Mouse (Mus musculus): ENCODE data around the gene Mapk11.

DNA sequence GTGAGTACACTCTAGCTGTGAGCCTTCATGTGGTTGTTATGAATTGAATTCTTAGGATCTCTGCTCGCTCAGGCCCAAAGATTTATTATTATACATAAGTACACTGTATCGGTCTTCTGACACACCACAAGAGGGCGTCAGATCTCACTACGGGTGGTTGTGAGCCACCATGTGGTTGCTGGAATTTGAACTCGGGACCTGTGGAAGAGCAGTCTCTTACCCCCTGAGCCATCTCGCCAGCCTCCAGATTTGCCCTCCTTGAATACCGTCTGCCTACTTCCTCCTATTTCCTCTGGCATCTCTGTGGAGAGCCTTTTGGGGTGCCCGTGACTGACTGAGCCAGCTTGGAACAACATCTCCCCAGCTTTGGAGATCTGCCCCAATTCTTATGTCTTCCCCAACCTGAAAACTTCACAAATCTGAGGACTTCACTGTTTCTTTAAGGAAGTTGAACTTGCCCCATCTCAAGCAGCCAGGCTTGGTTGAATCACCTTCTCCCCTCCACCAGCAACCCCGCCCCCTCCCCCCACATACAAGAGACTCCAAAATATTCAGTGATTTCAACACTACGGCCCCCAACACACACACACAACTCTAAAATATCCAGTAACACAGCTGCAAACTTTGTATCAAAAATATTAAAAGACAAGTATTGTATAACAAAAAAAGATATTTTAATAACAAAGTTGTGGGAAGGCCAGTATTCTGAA is 32.3 kb upstream of the Mapk11 start:
- TF ChIP-seq SRF (IDR thresholded peaks at IDR 0.05; ENCODE audit: control insufficient read depth, insufficient read length, low read depth) (no peak), POLR2A (IDR thresholded peaks at IDR 0.05; ENCODE audit: insufficient read length, low read depth) (no peak), MYOD1 (IDR thresholded peaks at IDR 0.05; ENCODE audit: control insufficient read depth in 1 of 3, insufficient read length in 2 of 3, low read depth in 2 of 3) (no peak), TCF12 (IDR thresholded peaks at IDR 0.05; ENCODE audit: insufficient read depth, poor library complexity, severe bottlenecking) (no peak), POLR2AphosphoS2 (IDR thresholded peaks at IDR 0.05; ENCODE audit: insufficient read length, low read depth) (no peak), CEBPB (IDR thresholded peaks at IDR 0.05; ENCODE audit: insufficient read depth, poor library complexity, severe bottlenecking) (no peak), MAX (IDR thresholded peaks at IDR 0.05; ENCODE audit: low read depth) (no peak), USF1 (IDR thresholded peaks at IDR 0.05; ENCODE audit: low read depth) (no peak), TCF3 (IDR thresholded peaks at IDR 0.05; ENCODE audit: insufficient read length, low read depth) (no peak)

Data from myocyte (in vitro differentiated cells).